Mouse (Mus musculus): Measurements from ENCODE around the gene Exoc3l4.

The Exoc3l4 gene

GRCm38 (mm10) chr12:111416921-111417779, at the start of gene Exoc3l4:
Gene Exoc3l4, plus strand, starts transcription at chr12:111417017.
- DNase-seq (ENCODE audit: low spot score), result no peak

DNA sequence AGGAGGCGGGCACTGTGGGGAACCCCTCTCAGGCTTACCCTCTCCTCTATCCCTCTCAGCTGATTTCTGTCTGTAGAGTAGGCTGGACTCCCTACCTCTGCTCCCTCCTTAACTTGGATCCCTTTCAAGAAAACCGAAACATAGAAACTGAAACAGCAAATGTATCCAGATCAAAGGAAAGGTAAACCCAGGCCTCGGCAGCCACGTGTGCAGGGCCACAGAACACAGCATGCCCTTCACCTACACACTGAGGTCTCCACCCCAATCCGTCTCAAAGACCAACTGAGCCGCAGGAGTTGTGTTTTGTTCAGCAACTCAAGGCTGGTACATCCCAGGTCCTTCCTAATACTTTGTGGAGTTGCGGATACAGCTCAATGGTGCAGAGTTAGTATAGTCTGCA, 49.8 kb upstream of the Exoc3l4 start:
- DNase-seq (ENCODE audit: low spot score), result no peak

- no peak for DNase-seq (ENCODE audit: low spot score)
Measured at GRCm38 (mm10) chr12:111370249-111370648, 46.6 kb upstream of the Exoc3l4 start.

DNA sequence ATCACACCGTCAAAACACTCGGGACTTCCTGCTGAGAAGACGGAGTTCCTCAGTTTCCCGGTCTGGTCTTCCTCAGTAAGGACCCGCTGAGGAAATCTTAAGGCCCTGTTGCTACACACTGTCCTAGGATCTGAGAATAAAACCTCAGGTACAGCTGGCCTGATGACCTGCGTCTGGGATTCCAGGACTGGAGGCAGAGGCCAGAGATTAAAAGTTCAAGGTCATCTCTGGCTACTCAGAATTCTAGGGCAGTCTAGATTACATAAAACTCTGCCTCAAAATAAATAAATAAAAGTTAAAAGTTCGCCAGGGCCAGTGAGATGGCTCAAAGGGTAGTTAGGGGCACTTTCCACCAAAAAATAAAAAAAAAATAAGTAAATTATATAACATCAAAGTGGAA, 44.9 kb upstream of the Exoc3l4 start:
- DNase-seq (ENCODE audit: low spot score), result no peak

DNA sequence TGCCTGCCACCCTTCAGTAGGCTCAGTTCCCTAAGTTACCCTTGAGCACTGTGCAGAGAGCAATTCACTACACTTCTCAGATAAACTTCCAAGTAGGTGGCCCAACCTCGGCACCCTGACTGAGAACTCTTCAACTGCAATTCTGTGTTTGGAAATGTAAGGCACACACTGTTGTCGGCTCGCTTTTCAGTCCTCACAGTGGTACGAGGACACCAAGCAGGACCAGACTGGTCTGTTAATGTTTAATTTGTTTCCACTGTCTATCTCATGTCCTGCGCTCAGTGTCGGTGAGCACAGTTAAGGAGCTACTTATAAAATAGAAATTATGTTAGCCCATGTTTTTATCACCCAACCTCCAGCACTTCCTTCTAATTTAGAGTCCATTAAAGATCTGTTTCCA, 43.4 kb upstream of the Exoc3l4 start:
- DNase-seq (ENCODE audit: low spot score), result no peak

DNA sequence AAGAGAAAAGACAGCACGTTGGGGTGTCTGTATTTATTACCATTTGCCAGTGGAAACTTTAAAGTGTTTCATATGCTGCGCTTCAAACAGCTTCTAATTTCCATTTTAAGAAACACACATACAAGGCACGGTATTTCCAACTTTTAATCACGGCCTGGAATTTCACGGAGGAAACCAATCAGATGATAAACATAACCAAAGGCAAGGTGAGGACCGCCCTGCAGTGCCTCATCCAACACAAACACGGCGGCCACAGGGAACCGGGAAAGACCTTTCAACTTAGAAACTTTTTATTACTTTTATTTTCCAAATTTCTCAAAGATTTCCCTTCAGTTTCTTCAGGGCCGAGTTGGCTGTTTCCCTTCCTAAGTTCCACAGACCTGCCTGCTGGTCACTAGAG, 42.1 kb upstream of the Exoc3l4 start:
- DNase-seq (ENCODE audit: low spot score), result no peak

GRCm38 (mm10) chr12:111375559-111375958, 41.3 kb upstream of the Exoc3l4 start:
- DNase-seq (ENCODE audit: low spot score), result no peak

DNA sequence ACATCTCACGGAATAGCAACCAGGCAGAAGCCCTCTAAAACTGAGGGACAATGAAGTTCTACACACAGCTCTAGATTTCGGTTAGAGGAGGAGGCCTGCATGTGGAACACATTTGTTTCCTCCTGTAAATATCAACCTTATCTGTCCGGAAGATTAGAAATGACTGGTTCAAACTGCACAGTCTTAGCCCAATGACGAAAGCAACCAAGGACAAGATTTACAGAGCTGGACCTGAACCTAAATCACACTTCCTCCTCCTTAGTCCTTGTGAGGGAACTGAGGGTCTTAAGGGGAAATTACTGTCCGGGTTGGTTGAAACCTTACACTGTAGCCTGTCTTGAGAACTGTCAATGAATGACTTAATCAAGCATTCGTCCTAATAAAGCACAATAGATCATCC, 40.8 kb upstream of the Exoc3l4 start:
- DNase-seq (ENCODE audit: low spot score), result peak; percentile 23

- peak; percentile 29 for DNase-seq (ENCODE audit: low spot score)
Measured at GRCm38 (mm10) chr12:111376826-111377331, 39.9 kb upstream of the Exoc3l4 start.

DNA sequence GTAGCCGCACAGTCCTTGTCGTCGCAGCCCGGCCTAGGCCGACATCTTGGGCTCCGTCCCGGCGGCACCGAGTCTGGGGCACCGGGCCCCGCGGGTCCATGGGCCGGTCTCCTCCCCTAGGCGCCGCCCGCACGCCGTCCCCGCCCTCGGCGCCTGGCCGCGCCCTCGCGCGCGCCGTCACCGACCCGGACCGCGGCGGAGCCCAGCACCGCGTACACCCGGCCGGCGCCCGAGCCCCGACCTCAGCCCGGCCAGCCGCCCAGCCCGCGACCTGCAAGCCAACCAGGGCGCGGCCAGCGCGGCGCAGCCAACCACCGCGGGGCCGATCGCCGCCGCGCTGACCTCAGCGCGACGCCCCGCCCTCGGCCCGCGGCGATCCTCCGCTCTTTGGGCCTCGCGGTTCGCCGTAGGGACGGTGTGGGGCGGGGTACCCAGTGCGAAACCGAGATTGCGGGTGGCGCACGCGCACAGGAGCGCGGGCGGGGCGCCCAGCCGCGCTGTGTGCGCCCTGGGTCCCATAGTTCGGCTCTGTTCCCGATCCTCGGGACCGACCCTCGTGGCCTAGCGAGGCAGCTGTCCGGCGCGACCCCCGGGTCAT, 39.3 kb upstream of the Exoc3l4 start, which contains the start of gene Cdc42bpb:
TSS of gene Cdc42bpb (minus strand) at position 343 of the 598 bp plus-strand sequence.
- peak; percentile 88 for DNase-seq (ENCODE audit: low spot score)

GRCm38 (mm10) chr12:111377986-111378490, 38.8 kb upstream of the Exoc3l4 start:
- DNase-seq (ENCODE audit: low spot score), result no peak

DNA sequence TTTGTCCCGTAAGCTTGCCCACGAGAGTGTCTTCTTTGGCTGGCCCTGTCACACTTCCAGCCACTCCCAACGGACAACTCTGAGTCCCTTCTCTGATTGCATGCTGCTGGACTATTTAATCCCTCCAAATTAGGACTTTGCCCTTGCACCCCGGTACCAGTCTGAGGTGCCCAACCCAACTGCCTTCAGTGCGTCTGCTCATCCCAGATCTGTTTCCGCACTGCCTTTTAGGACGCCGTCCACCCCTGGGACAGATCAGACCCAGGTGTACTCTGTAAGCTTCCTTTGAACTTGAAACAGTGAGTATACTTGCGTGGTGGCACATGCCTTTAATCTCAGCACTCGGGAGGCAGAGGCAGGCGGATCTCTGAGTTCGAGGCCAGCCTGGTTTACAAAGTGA, 38.0 kb upstream of the Exoc3l4 start:
- DNase-seq (ENCODE audit: low spot score), result no peak

DNA sequence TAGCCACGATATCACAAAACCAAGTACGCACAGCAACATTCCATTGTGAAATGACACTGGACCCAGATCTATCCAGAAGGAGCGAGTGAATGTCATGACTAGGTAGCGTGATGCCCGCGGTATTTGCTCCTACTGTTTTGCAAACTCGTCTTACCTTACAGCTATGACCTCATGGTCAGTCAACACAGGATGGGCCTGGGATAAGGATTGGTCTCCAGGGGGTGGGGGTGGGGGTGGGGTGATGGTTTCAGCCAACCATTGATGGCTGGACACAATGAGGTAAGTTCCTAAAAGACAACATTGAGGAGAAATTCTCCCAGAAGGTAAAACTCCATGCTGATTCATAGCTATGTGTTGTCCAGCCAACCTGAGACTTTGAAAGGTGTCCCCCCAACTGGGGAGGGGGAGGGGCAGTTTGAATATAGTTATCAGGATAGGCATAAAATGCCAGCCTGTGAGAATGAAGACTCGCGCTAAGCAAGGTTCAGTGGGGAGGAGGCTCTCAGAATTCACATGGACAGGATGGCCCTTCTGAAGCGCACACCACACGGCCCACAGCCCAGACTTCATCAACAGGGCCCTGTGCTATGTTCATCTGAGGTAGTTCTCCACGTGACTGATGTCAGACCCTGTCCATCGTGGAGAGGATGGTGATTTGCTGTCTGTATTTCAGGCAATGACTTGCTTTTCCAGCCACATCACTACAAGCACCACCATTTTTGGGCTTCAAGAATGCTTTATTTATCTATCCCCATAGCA, 30.8 kb upstream of the Exoc3l4 start:
- DNase-seq (ENCODE audit: low spot score), result no peak

GRCm38 (mm10) chr12:111386642-111387120, 30.1 kb upstream of the Exoc3l4 start:
- DNase-seq (ENCODE audit: low spot score), result no peak

DNA sequence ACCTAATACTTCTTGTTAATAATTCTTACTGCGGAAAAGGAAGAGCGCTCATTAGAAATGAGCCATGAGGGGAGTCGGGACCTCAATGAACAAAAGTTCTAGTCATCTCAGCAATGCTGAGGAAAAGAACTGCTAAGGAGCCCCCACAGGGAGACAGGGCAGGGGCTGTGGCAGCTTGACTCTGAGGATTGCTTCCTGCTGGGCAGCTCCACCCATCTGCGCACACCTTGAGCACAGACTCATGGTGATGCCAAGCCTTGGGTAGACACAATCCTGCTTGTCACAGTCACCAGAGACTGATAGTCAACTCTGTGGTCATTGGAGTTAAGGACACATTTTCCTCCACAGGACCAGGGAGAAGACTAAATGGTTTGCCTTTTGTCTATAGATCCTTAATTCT, 29.7 kb upstream of the Exoc3l4 start:
- DNase-seq (ENCODE audit: low spot score), result no peak

DNA sequence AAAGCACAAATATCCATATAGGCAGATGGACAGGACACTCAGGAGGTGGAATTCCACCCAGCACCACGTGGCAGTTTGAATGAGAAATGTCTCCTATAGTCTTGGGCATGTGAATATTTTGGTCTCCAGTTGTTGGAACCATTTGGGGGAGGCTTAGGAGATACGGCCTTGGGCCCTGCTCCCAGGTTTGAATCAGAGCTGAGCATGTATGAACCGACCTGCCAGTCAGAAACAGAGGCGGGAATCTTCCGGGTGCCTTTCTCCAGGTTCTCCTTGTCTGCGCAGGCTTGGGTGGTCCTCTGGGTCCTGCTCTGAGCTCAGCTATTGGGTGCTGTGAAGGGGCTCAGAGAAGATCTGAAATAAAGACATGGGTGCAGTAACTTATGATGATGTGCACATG, 22.8 kb upstream of the Exoc3l4 start:
- no peak for DNase-seq (ENCODE audit: low spot score)

DNA sequence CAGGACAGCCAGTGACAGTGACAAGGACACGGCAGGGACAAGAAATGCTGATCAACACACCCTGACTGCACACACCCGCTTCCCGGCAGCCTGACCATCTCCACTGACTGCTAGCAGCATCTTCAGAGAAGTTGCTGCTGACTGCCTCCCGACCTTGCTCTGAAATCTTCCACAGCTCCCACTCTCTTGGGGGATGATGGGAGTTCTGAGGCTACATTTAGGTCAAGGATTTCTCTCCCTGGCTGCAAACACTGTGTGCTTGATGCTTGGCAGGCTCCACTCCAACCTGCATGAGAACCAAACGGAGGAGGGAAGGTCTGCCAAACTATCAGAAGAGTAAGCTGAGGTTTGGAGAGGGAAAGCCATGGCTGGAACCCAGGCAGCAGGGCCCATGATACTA, 19.8 kb upstream of the Exoc3l4 start:
- DNase-seq (ENCODE audit: low spot score), result no peak

- peak; percentile 87 for DNase-seq (ENCODE audit: low spot score)
Measured at GRCm38 (mm10) chr12:111401454-111402184, 15.2 kb upstream of the Exoc3l4 start.

GRCm38 (mm10) chr12:111404880-111405279, 11.9 kb upstream of the Exoc3l4 start:
- DNase-seq (ENCODE audit: low spot score), result no peak

- no peak for DNase-seq (ENCODE audit: low spot score)
Measured at GRCm38 (mm10) chr12:111406622-111407021, 10.2 kb upstream of the Exoc3l4 start, which contains the start of gene Lbhd2. Gene Lbhd2, plus strand, starts transcription at chr12:111406809.

GRCm38 (mm10) chr12:111409583-111409982, 7.2 kb upstream of the Exoc3l4 start:
- DNase-seq (ENCODE audit: low spot score), result no peak
